Comparison of ENCODE assay signal across 8 mouse cellular contexts in genomic region chr14:55089199-55089947, GRCm38 (mm10). TPM values are rescaled to one million over a fixed set of nuclear protein-coding genes. Genes with fewer than 3 reads are reported as not detected.
A peak's percentile ranks its signal among the peaks of the same experiment; 100 is the strongest.
DNase-seq lines count a peak whose midpoint lies in the region.

No protein-coding gene starts in this region.

- peak overlapping the region; percentile 8; the same call in 1 of the 2 replicates for H3K4me3 ChIP-seq in midbrain, embryonic 10.5 days

- peak; percentile 37 for DNase-seq in adrenal gland, postnatal 14 days
- no peak for DNase-seq in adrenal gland, adult 2 months
- peak; percentile 51 for DNase-seq in kidney, postnatal 10 days
- no peak for DNase-seq in kidney, postnatal 25 days
- peak; percentile 72 for DNase-seq in cerebellum, adult 9-10 months
- DNase-seq in midbrain, embryonic 10.5 days (ENCODE audit: low spot score), result no peak
- no peak for DNase-seq in spleen, postnatal 14 days (ENCODE audit: low spot score in 2 of 2)
- DNase-seq in frontal cortex, postnatal 14 days (ENCODE audit: low spot score in 2 of 2), result no peak

- H3K27me3 ChIP-seq in midbrain, embryonic 10.5 days (ENCODE audit: low read depth, poor library complexity, severe bottlenecking), result no peaks in the 10 kb centered on the region; the same call in 1 of the 2 replicates

- H3K9me3 ChIP-seq in midbrain, embryonic 10.5 days (replicated peaks), result no peaks in the 10 kb centered on the region

- H3K36me3 ChIP-seq in midbrain, embryonic 10.5 days, result no peaks in the 10 kb centered on the region

- peaks cover 66% of the 10 kb centered on the region for H3K4me1 ChIP-seq in midbrain, embryonic 10.5 days

- H3K27ac ChIP-seq in midbrain, embryonic 10.5 days (replicated peaks), result no peak overlapping the region; the same call in 1 of the 2 replicates

- WGBS in midbrain, embryonic 10.5 days, result 67% methylated on average over 13 of the region's 13 CpGs

RNA-seq across cellular contexts. Expression of gene Zfhx2, which starts 2.8 kb away (rescaled TPM):
- total RNA-seq in adrenal gland, postnatal 14 days (2021), result 7.3 and 9.8 TPM in 2 replicates
- total RNA-seq in adrenal gland, adult 2 months (2021), result 1 to 10 TPM; 6.3 to 7.3 TPM
- polyA plus RNA-seq in adrenal gland, adult 2 months (2012; rRNA removed), result 3.0 and 4.2 TPM in 2 replicates
- 7.6 and 12.5 TPM in 2 replicates for polyA plus RNA-seq in midbrain, embryonic 10.5 days (2016; fragmentation: Nextera tagmentation; extraction: Ambion mirVana)

RNA-seq across cellular contexts. Expression of gene Thtpa, which starts 5.2 kb away (rescaled TPM):
- 11.3 and 15.8 TPM in 2 replicates for total RNA-seq in adrenal gland, postnatal 14 days (2021)
- 10 to 100 TPM; 11.6 to 21.6 TPM for total RNA-seq in adrenal gland, adult 2 months (2021)
- polyA plus RNA-seq in adrenal gland, adult 2 months (2012; rRNA removed), result 6.0 and 6.7 TPM in 2 replicates
- 28.1 and 30.8 TPM in 2 replicates for polyA plus RNA-seq in midbrain, embryonic 10.5 days (2016; fragmentation: Nextera tagmentation; extraction: Ambion mirVana)

RNA-seq across cellular contexts. Expression of gene Ap1g2, which starts 17.0 kb away (rescaled TPM):
- 26.6 and 36.1 TPM in 2 replicates for total RNA-seq in adrenal gland, postnatal 14 days (2021)
- 10 to 100 TPM; 21.9 to 24.8 TPM for total RNA-seq in adrenal gland, adult 2 months (2021)
- 27.3 and 30.3 TPM in 2 replicates for polyA plus RNA-seq in adrenal gland, adult 2 months (2012; rRNA removed)
- 12.7 and 15.0 TPM in 2 replicates for polyA plus RNA-seq in midbrain, embryonic 10.5 days (2016; fragmentation: Nextera tagmentation; extraction: Ambion mirVana)

RNA-seq across cellular contexts. Expression of gene Jph4, which starts 27.4 kb away (rescaled TPM):
- total RNA-seq in adrenal gland, postnatal 14 days (2021), result 3.3 and 5.9 TPM in 2 replicates
- 1 to 10 TPM; 2.5 to 3.0 TPM for total RNA-seq in adrenal gland, adult 2 months (2021)
- 4.0 and 6.8 TPM in 2 replicates for polyA plus RNA-seq in adrenal gland, adult 2 months (2012; rRNA removed)
- polyA plus RNA-seq in midbrain, embryonic 10.5 days (2016; fragmentation: Nextera tagmentation; extraction: Ambion mirVana), result 0.53 and 1.2 TPM in 2 replicates

Comparison
In these comparisons a context has a peak if more than half of its experiments do, and no peak if none do; other contexts are left out.
1. DNase-seq: peak in adrenal gland, postnatal 14 days (single experiment), kidney, postnatal 10 days (single experiment) and cerebellum, adult 9-10 months (single experiment); none in adrenal gland, adult 2 months (single experiment), kidney, postnatal 25 days (0 of 2), midbrain, embryonic 10.5 days (single experiment), spleen, postnatal 14 days (0 of 2) and frontal cortex, postnatal 14 days (0 of 2).